Comparison of ENCODE assay signal across 10 mouse cellular contexts in the genomic region with DNA sequence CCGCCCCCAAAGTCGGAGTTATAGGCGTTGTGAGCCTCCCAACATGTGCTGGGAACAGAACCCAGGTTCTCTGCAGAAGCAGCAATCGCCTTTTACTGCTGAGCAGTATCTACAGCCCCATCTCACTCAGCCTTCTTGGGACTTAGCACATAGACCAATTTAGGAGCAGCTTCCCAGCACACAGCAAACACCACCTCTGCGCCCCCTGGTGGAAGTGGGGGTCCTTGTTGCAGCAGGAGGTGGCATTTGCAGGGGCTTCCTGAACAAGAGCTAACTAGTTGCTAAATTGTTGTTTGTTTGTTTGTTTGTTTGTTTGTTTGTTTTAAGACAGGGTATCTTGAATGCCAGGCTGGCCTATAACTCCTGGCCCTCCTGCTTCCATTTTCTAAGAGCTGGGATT. TPM values are rescaled to one million over a fixed set of nuclear protein-coding genes. Genes with fewer than 3 reads are reported as not detected.
DNase-seq lines count a peak whose midpoint lies in the region; ATAC-seq and TF ChIP-seq lines count a peak whose summit lies in the region.
"Had no signal": no experiment of that assay in that cellular context is flagged by ENCODE, and none has a peak within 500 bp of the region (broad histone marks: within the 10 kb centered on the region; RNA-seq: fewer than 3 reads in every experiment).

No protein-coding gene starts in this region.

- H3K4me2 ChIP-seq in kidney, embryonic 16.5 days (replicated peaks; ENCODE audit: low read depth, low read length): no peak overlapping the region
- H3K4me2 ChIP-seq in embryonic facial prominence, embryonic 11.5 days (ENCODE audit: low read depth, low read length): no peak overlapping the region
- H3K4me2 ChIP-seq: heart, embryonic 13.5 days; neural tube, embryonic 13.5 days had no signal

- peak; percentile 76 for TF ChIP-seq CTCF in kidney, adult 2 months (conservative IDR thresholded peaks at IDR 0.05; ENCODE audit: insufficient read depth, insufficient read length, low read depth, low read length)

- TF ChIP-seq POLR2A in kidney, adult 2 months (IDR thresholded peaks at IDR 0.05; ENCODE audit: low read depth, low read length): no peak

- H3K4me3 ChIP-seq in kidney, adult 2 months (ENCODE audit: insufficient read depth, low read depth, low read length): no peak overlapping the region
- no peak overlapping the region for H3K4me3 ChIP-seq in kidney, embryonic 16.5 days (ENCODE audit: low read length)
- H3K4me3 ChIP-seq in embryonic facial prominence, embryonic 11.5 days (ENCODE audit: low read depth, low read length): no peak overlapping the region
- H3K4me3 ChIP-seq: heart, embryonic 13.5 days; neural tube, embryonic 13.5 days had no signal

- no peaks in the 10 kb centered on the region for H3K4me1 ChIP-seq in kidney, adult 2 months (ENCODE audit: control insufficient read depth, insufficient read depth, low read length)
- no peaks in the 10 kb centered on the region for H3K4me1 ChIP-seq in kidney, embryonic 16.5 days (ENCODE audit: insufficient read depth, low read length)
- no peaks in the 10 kb centered on the region for H3K4me1 ChIP-seq in embryonic facial prominence, embryonic 11.5 days (ENCODE audit: control insufficient read depth, insufficient read depth, low read length)
- H3K4me1 ChIP-seq: heart, embryonic 13.5 days; neural tube, embryonic 13.5 days had no signal

- H3K27me3 ChIP-seq in kidney, adult 2 months (replicated peaks; ENCODE audit: control insufficient read depth, insufficient read depth, low read length): no peaks in the 10 kb centered on the region
- H3K27me3 ChIP-seq in kidney, embryonic 16.5 days (ENCODE audit: insufficient read depth, low read length): peaks cover 5% of the 10 kb centered on the region; the same call in 1 of the 2 replicates
- H3K27me3 ChIP-seq in embryonic facial prominence, embryonic 11.5 days (ENCODE audit: control insufficient read depth, insufficient read depth, low read length): no peaks in the 10 kb centered on the region

- ATAC-seq in kidney, embryonic 16.5 days (ENCODE audit: low FRiP score, low TSS enrichment): no peak
- ATAC-seq in embryonic facial prominence, embryonic 11.5 days (replicated peaks; ENCODE audit: insufficient number of reproducible peaks, low FRiP score, low TSS enrichment, low read depth): no peak

- WGBS in kidney, adult 2 months: 25% methylated on average over 5 of the region's 5 CpGs
- 31% methylated on average over 5 of the region's 5 CpGs for WGBS in kidney, embryonic 16.5 days
- WGBS in embryonic facial prominence, embryonic 11.5 days: 30% methylated on average over 5 of the region's 5 CpGs

- peaks cover 8% of the 10 kb centered on the region for H3K9me3 ChIP-seq in kidney, embryonic 16.5 days (ENCODE audit: low read length)
- no peaks in the 10 kb centered on the region for H3K9me3 ChIP-seq in embryonic facial prominence, embryonic 11.5 days (replicated peaks; ENCODE audit: control insufficient read depth, low read length)

- H3K27ac ChIP-seq in kidney, adult 2 months (ENCODE audit: insufficient read depth, low read depth, low read length): no peak overlapping the region
- H3K27ac ChIP-seq in kidney, embryonic 16.5 days (ENCODE audit: low read length): no peak overlapping the region
- no peak overlapping the region for H3K27ac ChIP-seq in embryonic facial prominence, embryonic 11.5 days (replicated peaks; ENCODE audit: low read depth, low read length)
- H3K27ac ChIP-seq: heart, embryonic 13.5 days; neural tube, embryonic 13.5 days had no signal

- H3K9ac ChIP-seq in kidney, embryonic 16.5 days (replicated peaks; ENCODE audit: low read length): no peak overlapping the region
- no peak overlapping the region for H3K9ac ChIP-seq in embryonic facial prominence, embryonic 11.5 days (replicated peaks; ENCODE audit: low read length)
- H3K9ac ChIP-seq: heart, embryonic 13.5 days; neural tube, embryonic 13.5 days had no signal

- H3K36me3 ChIP-seq in kidney, adult 2 months (ENCODE audit: control insufficient read depth, insufficient read depth, low read length): no peaks in the 10 kb centered on the region
- no peaks in the 10 kb centered on the region for H3K36me3 ChIP-seq in kidney, embryonic 16.5 days (ENCODE audit: insufficient read depth, low read length)
- H3K36me3 ChIP-seq in embryonic facial prominence, embryonic 11.5 days (replicated peaks; ENCODE audit: control insufficient read depth, insufficient read depth, low read depth, low read length): no peaks in the 10 kb centered on the region
- H3K36me3 ChIP-seq: heart, embryonic 13.5 days; neural tube, embryonic 13.5 days had no signal

- peak; percentile 68 for DNase-seq in kidney, adult 2 months
- DNase-seq in CD8-positive naive resting alpha-beta T cell, adult 2 months (ENCODE audit: low read depth in 2 of 2, low spot score in 2 of 2): peak; percentile 71 to 76
- peak; percentile 82 for DNase-seq in R1 (ENCODE audit: low read depth, low spot score)
- peak; percentile 78 for DNase-seq in embryonic facial prominence, embryonic 11.5 days (ENCODE audit: low spot score)
- peak; percentile 9 to 36 for DNase-seq in layer of hippocampus, postnatal 14 days (ENCODE audit: low spot score in 2 of 2)
- DNase-seq in retina, postnatal 7 days (ENCODE audit: low read depth, low spot score): peak; percentile 64
- no peak for DNase-seq in yolk sac, embryonic 10.5 days (ENCODE audit: low spot score)

RNA-seq across cellular contexts. Expression of a gene that starts 11.7 kb away (rescaled TPM):
- 137 and 154 TPM in 2 replicates for polyA plus RNA-seq in kidney, adult 2 months (2012; rRNA removed)
- 14.1 and 15.8 TPM in 2 replicates for polyA plus RNA-seq in kidney, embryonic 16.5 days (2015; fragmentation: Nextera tagmentation; extraction: Ambion mirVana)
- 0.22 TPM in 1 of 2 replicates, not detected in the other for polyA plus RNA-seq in embryonic facial prominence, embryonic 11.5 days (2014; fragmentation: Nextera tagmentation; extraction: Ambion mirVana)
- under 1 TPM in 1 of 2 experiments, not detected in 1; 0.45 TPM for total RNA-seq in layer of hippocampus, postnatal 14 days (2021)
- polyA plus RNA-seq: heart, embryonic 13.5 days; neural tube, embryonic 13.5 days had no signal

RNA-seq across cellular contexts. Expression of a gene that starts 20.1 kb away (rescaled TPM):
- not detected in 2 replicates for polyA plus RNA-seq in kidney, adult 2 months (2012; rRNA removed)
- polyA plus RNA-seq in kidney, embryonic 16.5 days (2015; fragmentation: Nextera tagmentation; extraction: Ambion mirVana): not detected in 2 replicates
- polyA plus RNA-seq in embryonic facial prominence, embryonic 11.5 days (2014; fragmentation: Nextera tagmentation; extraction: Ambion mirVana): 2.0 and 8.4 TPM in 2 replicates
- not detected for total RNA-seq in layer of hippocampus, postnatal 14 days (2021)
- polyA plus RNA-seq: heart, embryonic 13.5 days had no signal

RNA-seq across cellular contexts. Expression of a gene that starts 31.3 kb away (rescaled TPM):
- polyA plus RNA-seq in kidney, adult 2 months (2012; rRNA removed): 0.14 TPM in 2 replicates
- 0.19 and 0.30 TPM in 2 replicates for polyA plus RNA-seq in kidney, embryonic 16.5 days (2015; fragmentation: Nextera tagmentation; extraction: Ambion mirVana)
- not detected in 2 replicates for polyA plus RNA-seq in embryonic facial prominence, embryonic 11.5 days (2014; fragmentation: Nextera tagmentation; extraction: Ambion mirVana)
- total RNA-seq in layer of hippocampus, postnatal 14 days (2021): not detected
- polyA plus RNA-seq: heart, embryonic 13.5 days; neural tube, embryonic 13.5 days had no signal

RNA-seq across cellular contexts. Expression of a gene that starts 44.5 kb away (rescaled TPM):
- polyA plus RNA-seq in kidney, adult 2 months (2012; rRNA removed): 156 and 169 TPM in 2 replicates
- polyA plus RNA-seq in kidney, embryonic 16.5 days (2015; fragmentation: Nextera tagmentation; extraction: Ambion mirVana): 98.9 and 101 TPM in 2 replicates
- 53.5 and 56.8 TPM in 2 replicates for polyA plus RNA-seq in embryonic facial prominence, embryonic 11.5 days (2014; fragmentation: Nextera tagmentation; extraction: Ambion mirVana)
- 10 to 100 TPM; 51.6 to 52.2 TPM for total RNA-seq in layer of hippocampus, postnatal 14 days (2021)

RNA-seq across cellular contexts. Expression of a gene that starts 53.5 kb away (rescaled TPM):
- 0.19 and 0.28 TPM in 2 replicates for polyA plus RNA-seq in kidney, adult 2 months (2012; rRNA removed)
- polyA plus RNA-seq in kidney, embryonic 16.5 days (2015; fragmentation: Nextera tagmentation; extraction: Ambion mirVana): not detected in 2 replicates
- not detected in 2 replicates for polyA plus RNA-seq in embryonic facial prominence, embryonic 11.5 days (2014; fragmentation: Nextera tagmentation; extraction: Ambion mirVana)
- not detected for total RNA-seq in layer of hippocampus, postnatal 14 days (2021)
- polyA plus RNA-seq: neural tube, embryonic 13.5 days had no signal

Comparison
In these comparisons a context has a peak if more than half of its experiments do, and no peak if none do; other contexts are left out.
1. RNA of a gene that starts 11.7 kb away (polyA plus RNA-seq): 137 to 154 TPM in kidney, adult 2 months and 14.1 to 15.8 TPM in kidney, embryonic 16.5 days; 0.22 TPM in embryonic facial prominence, embryonic 11.5 days; every median in the first group is over 10 times any median in the second.